Mouse (Mus musculus): ENCODE data around the gene Tmod4.

- TF ChIP-seq CTCF (IDR thresholded peaks at IDR 0.05; ENCODE audit: low read depth) (peak; percentile 23; the same call in 1 of the 2 replicates), EP300 (IDR thresholded peaks at IDR 0.05; ENCODE audit: low read depth) (no peak)
Measured at GRCm38 (mm10) chr3:95133680-95134101, 9.4 kb downstream of the Tmod4 start, which contains the start of the genes Scnm1 and Lysmd1.
